Mouse (Mus musculus): ENCODE results near the gene Rbfox3.

DNA sequence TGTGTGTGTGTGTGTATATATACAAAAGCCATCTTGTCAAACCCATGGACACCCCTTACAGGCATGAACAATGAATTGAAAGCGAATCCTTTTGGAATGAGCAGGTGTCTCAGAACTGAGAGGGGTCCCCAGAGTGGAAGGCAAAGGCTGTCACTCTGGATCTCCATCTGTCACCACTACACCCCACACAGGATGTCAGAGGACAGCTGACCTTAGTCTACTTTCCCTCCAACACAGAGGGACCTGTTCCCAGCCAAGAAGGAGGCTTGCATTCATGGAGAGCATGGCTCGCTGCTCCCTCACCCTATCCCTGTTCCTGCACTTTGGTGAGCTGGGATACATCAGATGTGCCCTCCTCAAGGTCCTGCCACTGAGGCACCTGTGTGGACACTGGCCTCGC is 48.0 kb downstream of the Rbfox3 start:
- no peak for TF ChIP-seq POLR2A (IDR thresholded peaks at IDR 0.05; ENCODE audit: insufficient read length, low read depth)
- no peak for TF ChIP-seq CEBPB (IDR thresholded peaks at IDR 0.05; ENCODE audit: insufficient read depth, poor library complexity, severe bottlenecking)
- no peak for TF ChIP-seq USF1 (IDR thresholded peaks at IDR 0.05; ENCODE audit: low read depth)
- TF ChIP-seq MAX (IDR thresholded peaks at IDR 0.05; ENCODE audit: low read depth): no peak
- TF ChIP-seq E2F4 (IDR thresholded peaks at IDR 0.05; ENCODE audit: insufficient read depth): no peak
- TF ChIP-seq POLR2AphosphoS2 (IDR thresholded peaks at IDR 0.05; ENCODE audit: insufficient read length, low read depth): no peak
- TF ChIP-seq TCF12 (IDR thresholded peaks at IDR 0.05; ENCODE audit: insufficient read depth, poor library complexity, severe bottlenecking): no peak
- no peak for TF ChIP-seq REST (IDR thresholded peaks at IDR 0.05; ENCODE audit: insufficient read depth, insufficient read length)
- TF ChIP-seq MYOD1 (IDR thresholded peaks at IDR 0.05; ENCODE audit: control insufficient read depth in 1 of 3, insufficient read length in 2 of 3, low read depth in 2 of 3): no peak
- no peak for TF ChIP-seq SRF (IDR thresholded peaks at IDR 0.05; ENCODE audit: control insufficient read depth, insufficient read length, low read depth)
- no peak for TF ChIP-seq MYOG (IDR thresholded peaks at IDR 0.05; ENCODE audit: control insufficient read depth in 1 of 3, insufficient read depth in 1 of 3, insufficient read length in 2 of 3, low read depth in 2 of 3)
- no peak for TF ChIP-seq TCF3 (IDR thresholded peaks at IDR 0.05; ENCODE audit: insufficient read length, low read depth)

All from myocyte (in vitro differentiated cells).